Mouse (Mus musculus): Measurements from ENCODE around the gene Dhrs3. TPM values are rescaled to one million over a fixed set of nuclear protein-coding genes. Genes with fewer than 3 reads are reported as not detected.

The Dhrs3 gene
- polyA plus RNA-seq (2014; fragmentation: Nextera tagmentation; extraction: Ambion mirVana), result 42.9 and 45.3 TPM in 2 replicates

DNA sequence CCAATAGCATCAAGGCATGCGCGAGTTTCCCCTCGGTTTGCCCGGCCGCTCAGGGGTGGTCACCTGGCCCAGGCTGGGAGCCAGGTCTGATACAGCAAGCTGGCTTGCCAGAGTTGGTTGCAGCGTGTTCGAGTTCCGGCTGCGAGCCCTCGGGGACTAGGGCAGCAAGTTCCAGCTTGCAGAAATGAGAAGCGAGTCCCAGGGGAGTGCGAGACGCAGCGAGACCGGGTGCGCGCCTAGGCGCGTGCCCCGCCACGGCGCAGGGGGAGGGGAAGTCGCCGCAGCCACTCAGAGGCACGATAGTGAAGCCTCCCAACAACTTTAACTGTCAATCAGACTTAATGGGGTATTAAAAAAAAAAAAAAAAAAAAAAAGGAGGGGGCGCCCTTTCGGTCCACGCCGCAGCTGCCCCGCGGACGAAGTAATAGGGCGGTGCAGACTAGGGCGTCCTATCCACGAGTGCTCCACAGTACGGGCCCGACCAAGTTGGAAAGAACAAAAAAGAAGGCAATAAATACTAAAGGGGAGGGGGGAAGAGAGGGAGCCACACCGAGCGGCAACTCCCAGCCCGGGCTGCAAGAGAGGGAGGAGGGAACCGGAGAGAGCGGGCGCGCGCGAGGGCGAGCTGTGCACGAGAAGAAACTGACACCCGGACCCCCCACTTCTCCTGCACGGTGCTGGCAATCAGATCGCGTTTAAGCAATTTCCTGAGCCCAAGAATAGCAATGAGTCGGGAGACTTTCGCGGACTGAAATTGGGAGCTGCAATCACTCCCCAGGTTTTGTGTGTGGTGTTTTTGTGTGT lies at the start of gene Dhrs3:
Gene Dhrs3, plus strand, starts transcription at position 695 of the 804 bp plus-strand sequence.
- Histone ChIP-seq H3K9me3 (ENCODE audit: control insufficient read depth, low read length) (no peaks in the 10 kb centered on the region), H3K9ac (ENCODE audit: low read depth, low read length) (peak within 1 kb of the TSS; percentile 68), H3K27me3 (replicated peaks; ENCODE audit: control insufficient read depth, insufficient read depth, low read length) (peaks cover 18% of the 10 kb centered on the region), H3K36me3 (ENCODE audit: control insufficient read depth, insufficient read depth, low read length) (no peaks in the 10 kb centered on the region), H3K4me1 (replicated peaks; ENCODE audit: control insufficient read depth, insufficient read depth, low read length) (peaks cover 23% of the 10 kb centered on the region), H3K4me3 (ENCODE audit: low read depth, low read length) (peak within 1 kb of the TSS; percentile 63), H3K4me2 (peak within 1 kb of the TSS; percentile 89), H3K27ac (ENCODE audit: low read depth, low read length) (peak within 1 kb of the TSS; percentile 65)
- ATAC-seq (replicated peaks; ENCODE audit: low FRiP score), result peak; percentile 73
- WGBS, result under 1% methylated on average over 54 of the region's 55 CpGs
- DNase-seq (ENCODE audit: low spot score), result peak; percentile 83

DNA sequence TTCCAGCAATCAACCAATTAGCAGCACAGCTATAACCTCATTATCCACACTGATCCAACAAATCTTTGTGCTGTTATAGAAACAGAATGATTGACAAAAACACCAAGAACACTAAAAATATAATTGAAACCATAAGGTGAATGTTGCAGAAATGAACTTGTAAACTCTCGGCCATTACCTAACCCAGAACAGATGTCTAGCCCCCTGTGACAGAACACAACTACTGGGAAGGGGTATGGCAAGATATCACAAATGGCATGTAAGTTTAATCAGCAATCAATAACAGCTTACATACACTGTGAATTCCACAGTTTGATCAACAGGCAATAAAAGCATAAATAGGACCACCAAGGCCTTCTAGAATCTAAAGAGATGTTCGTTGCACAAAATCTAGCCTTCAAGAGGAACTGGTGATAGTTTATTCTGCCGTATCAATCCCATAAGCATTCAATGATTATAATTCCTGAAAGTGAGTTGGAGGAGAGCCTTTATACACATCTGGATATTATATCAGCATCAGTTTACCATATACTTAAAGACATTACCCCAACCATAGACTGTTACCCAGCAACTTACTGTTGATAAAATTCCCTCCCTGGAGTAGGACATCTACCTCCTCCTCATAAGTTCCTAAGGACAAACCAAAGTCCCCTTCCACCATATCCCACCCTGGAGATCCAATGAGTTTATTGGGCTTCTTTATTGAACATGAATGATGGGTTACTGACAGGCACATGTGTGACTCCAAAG lies 30.7 kb upstream of the Dhrs3 start:
- Histone ChIP-seq H3K36me3 (ENCODE audit: control insufficient read depth, insufficient read depth, low read length) (no peaks in the 10 kb centered on the region), H3K27me3 (replicated peaks; ENCODE audit: control insufficient read depth, insufficient read depth, low read length) (no peaks in the 10 kb centered on the region), H3K4me3 (ENCODE audit: low read depth, low read length) (no peak overlapping the region), H3K9me3 (ENCODE audit: control insufficient read depth, low read length) (no peaks in the 10 kb centered on the region), H3K4me2 (no peak overlapping the region), H3K27ac (ENCODE audit: low read depth, low read length) (no peak overlapping the region), H3K4me1 (replicated peaks; ENCODE audit: control insufficient read depth, insufficient read depth, low read length) (no peaks in the 10 kb centered on the region), H3K9ac (ENCODE audit: low read depth, low read length) (no peak overlapping the region)
- 76% methylated on average over 3 of the region's 3 CpGs for WGBS
- DNase-seq (ENCODE audit: low spot score), result no peak
- ATAC-seq (replicated peaks; ENCODE audit: low FRiP score), result no peak

DNA sequence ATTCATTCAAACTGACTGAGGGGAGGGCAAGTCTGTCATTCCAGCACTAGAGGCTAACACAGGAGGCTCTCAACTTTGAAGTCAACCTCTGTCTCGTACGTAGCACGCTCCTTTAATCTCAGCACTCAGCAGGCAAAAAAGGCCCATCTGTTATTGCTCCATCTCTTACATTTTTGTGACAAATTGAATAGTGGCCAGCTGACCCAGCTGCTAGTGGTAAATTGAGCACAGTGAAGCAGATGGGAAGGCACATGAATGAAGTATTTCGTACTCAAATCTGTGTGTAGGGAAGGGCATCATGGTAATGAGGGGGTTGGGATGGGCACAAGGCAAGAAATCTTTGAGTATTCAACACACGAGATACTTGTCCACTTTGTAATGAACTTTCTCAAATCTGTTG lies 24.7 kb upstream of the Dhrs3 start:
- H3K4me2 ChIP-seq, result no peak overlapping the region
- H3K27ac ChIP-seq (ENCODE audit: low read depth, low read length), result no peak overlapping the region
- H3K9ac ChIP-seq (ENCODE audit: low read depth, low read length), result no peak overlapping the region
- no peaks in the 10 kb centered on the region for H3K27me3 ChIP-seq (replicated peaks; ENCODE audit: control insufficient read depth, insufficient read depth, low read length)
- ATAC-seq (replicated peaks; ENCODE audit: low FRiP score) (no peak), DNase-seq (ENCODE audit: low spot score) (no peak)
- no peaks in the 10 kb centered on the region for H3K9me3 ChIP-seq (ENCODE audit: control insufficient read depth, low read length)
- no peaks in the 10 kb centered on the region for H3K4me1 ChIP-seq (replicated peaks; ENCODE audit: control insufficient read depth, insufficient read depth, low read length)
- no peak overlapping the region for H3K4me3 ChIP-seq (ENCODE audit: low read depth, low read length)
- WGBS, result 75% methylated on average over 5 of the region's 5 CpGs
- H3K36me3 ChIP-seq (ENCODE audit: control insufficient read depth, insufficient read depth, low read length), result no peaks in the 10 kb centered on the region

DNA sequence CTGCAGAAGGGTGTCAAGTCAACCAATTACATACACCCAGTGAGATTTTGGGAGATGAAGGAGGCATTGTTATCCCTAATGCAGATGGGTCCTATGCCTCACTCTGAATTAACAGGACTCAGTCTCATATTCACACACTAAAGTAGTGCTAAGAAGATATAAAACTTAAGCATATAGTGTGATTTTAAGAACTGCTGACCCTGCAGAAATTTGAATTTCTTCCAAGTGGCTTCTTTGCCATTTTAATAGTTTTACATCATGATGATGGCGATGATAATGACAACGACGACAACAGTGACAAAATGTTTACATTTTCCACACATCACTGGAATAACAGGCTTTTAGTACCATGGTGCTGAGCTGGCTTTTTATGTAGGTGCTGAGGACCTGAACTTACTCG lies 24.0 kb upstream of the Dhrs3 start:
- Histone ChIP-seq H3K9ac (ENCODE audit: low read depth, low read length) (no peak overlapping the region), H3K4me1 (replicated peaks; ENCODE audit: control insufficient read depth, insufficient read depth, low read length) (no peaks in the 10 kb centered on the region), H3K9me3 (ENCODE audit: control insufficient read depth, low read length) (no peaks in the 10 kb centered on the region), H3K4me3 (ENCODE audit: low read depth, low read length) (no peak overlapping the region), H3K27ac (ENCODE audit: low read depth, low read length) (no peak overlapping the region), H3K36me3 (ENCODE audit: control insufficient read depth, insufficient read depth, low read length) (no peaks in the 10 kb centered on the region), H3K27me3 (replicated peaks; ENCODE audit: control insufficient read depth, insufficient read depth, low read length) (no peaks in the 10 kb centered on the region), H3K4me2 (no peak overlapping the region)
- whole genome bisulfite sequencing, result 78% methylated on average over 4 of the region's 4 CpGs
- no peak for ATAC-seq (replicated peaks; ENCODE audit: low FRiP score)
- no peak for DNase-seq (ENCODE audit: low spot score)

DNA sequence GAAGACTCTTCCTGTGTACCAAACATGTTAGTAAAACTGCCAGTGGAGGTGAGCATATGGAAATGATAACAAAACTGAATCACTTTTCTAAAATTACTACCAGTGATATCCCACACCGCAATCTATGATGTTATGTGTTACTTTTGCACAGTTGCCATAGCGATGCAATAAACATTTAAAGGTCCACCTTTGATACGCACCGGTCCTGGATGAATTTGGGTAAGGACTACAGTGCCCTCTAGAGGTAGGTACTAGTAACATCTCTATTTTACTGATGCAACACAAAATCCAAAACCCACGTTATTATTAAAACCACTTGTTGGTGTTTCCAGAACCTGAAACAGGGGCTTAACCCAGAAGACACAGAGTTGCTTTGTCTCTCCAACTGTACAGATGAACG lies 19.7 kb upstream of the Dhrs3 start:
- DNase-seq (ENCODE audit: low spot score) (no peak), ATAC-seq (replicated peaks; ENCODE audit: low FRiP score) (no peak)

DNA sequence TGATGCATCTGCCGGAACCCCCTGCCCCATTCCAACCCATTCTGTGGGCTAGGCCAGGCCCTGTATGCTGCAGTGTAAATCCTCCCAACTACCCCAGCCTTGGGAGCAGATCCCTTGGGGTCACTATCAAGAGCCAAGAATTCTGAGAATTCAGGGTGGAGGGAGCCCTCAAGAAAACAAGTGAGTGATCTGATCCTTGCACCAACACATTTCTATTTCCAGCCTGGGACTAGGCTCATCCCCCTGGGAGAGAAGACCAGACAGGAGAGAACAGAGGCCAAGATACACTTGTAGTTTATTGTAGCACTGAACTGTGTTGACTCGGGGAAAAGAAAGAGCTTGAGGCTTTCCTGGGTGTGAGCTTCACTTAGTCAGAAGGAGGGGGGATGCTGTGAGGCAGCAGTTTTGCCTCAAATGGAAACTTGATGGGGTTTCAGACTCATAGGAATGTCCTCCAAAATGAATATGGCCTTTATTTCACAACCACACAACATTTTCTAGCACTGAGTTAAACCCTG lies 17.0 kb upstream of the Dhrs3 start:
- H3K4me2 ChIP-seq, result no peak overlapping the region
- H3K4me1 ChIP-seq (replicated peaks; ENCODE audit: control insufficient read depth, insufficient read depth, low read length), result no peaks in the 10 kb centered on the region
- DNase-seq (ENCODE audit: low spot score), result no peak
- H3K9ac ChIP-seq (ENCODE audit: low read depth, low read length), result no peak overlapping the region
- 81% methylated on average over 2 of the region's 2 CpGs for WGBS
- H3K27me3 ChIP-seq (replicated peaks; ENCODE audit: control insufficient read depth, insufficient read depth, low read length), result no peaks in the 10 kb centered on the region
- H3K9me3 ChIP-seq (ENCODE audit: control insufficient read depth, low read length), result no peaks in the 10 kb centered on the region
- no peak for ATAC-seq (replicated peaks; ENCODE audit: low FRiP score)
- no peaks in the 10 kb centered on the region for H3K36me3 ChIP-seq (ENCODE audit: control insufficient read depth, insufficient read depth, low read length)
- H3K27ac ChIP-seq (ENCODE audit: low read depth, low read length), result no peak overlapping the region
- H3K4me3 ChIP-seq (ENCODE audit: low read depth, low read length), result no peak overlapping the region

More for the DNA sequence above, 19.7 kb upstream of the Dhrs3 start:
- H3K4me2 ChIP-seq, result no peak overlapping the region
- H3K27ac ChIP-seq (ENCODE audit: low read depth, low read length), result no peak overlapping the region
- H3K36me3 ChIP-seq (ENCODE audit: control insufficient read depth, insufficient read depth, low read length), result no peaks in the 10 kb centered on the region
- no peaks in the 10 kb centered on the region for H3K27me3 ChIP-seq (replicated peaks; ENCODE audit: control insufficient read depth, insufficient read depth, low read length)
- H3K4me1 ChIP-seq (replicated peaks; ENCODE audit: control insufficient read depth, insufficient read depth, low read length), result no peaks in the 10 kb centered on the region
- no peak overlapping the region for H3K4me3 ChIP-seq (ENCODE audit: low read depth, low read length)
- no peak overlapping the region for H3K9ac ChIP-seq (ENCODE audit: low read depth, low read length)
- H3K9me3 ChIP-seq (ENCODE audit: control insufficient read depth, low read length), result no peaks in the 10 kb centered on the region
- WGBS, result 37% methylated on average over 6 of the region's 6 CpGs

DNA sequence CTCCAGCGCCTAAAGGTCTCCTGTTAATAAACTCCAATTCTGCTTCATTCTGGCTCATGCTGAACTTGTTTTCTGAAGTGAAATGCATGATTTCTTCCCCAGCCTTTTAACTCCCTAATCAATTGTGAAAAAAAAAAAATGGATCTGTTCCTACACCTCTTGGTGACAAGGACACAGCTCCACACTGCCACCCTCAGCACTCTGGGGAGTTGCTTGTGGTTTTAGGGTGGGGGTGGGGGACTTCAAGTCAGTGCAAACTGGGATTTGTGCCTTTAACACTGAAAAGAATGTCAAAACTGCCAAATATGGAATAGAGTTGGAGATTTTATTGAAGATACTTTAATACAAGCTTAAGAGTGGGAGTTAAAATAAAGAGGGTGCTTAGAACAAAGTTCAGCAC lies 13.1 kb upstream of the Dhrs3 start:
- ATAC-seq (replicated peaks; ENCODE audit: low FRiP score), result no peak
- H3K36me3 ChIP-seq (ENCODE audit: control insufficient read depth, insufficient read depth, low read length), result no peaks in the 10 kb centered on the region
- DNase-seq (ENCODE audit: low spot score), result no peak
- no peaks in the 10 kb centered on the region for H3K9me3 ChIP-seq (ENCODE audit: control insufficient read depth, low read length)
- H3K4me1 ChIP-seq (replicated peaks; ENCODE audit: control insufficient read depth, insufficient read depth, low read length), result no peaks in the 10 kb centered on the region
- H3K27me3 ChIP-seq (replicated peaks; ENCODE audit: control insufficient read depth, insufficient read depth, low read length), result no peaks in the 10 kb centered on the region
- no peak overlapping the region for H3K27ac ChIP-seq (ENCODE audit: low read depth, low read length)
- no peak overlapping the region for H3K4me3 ChIP-seq (ENCODE audit: low read depth, low read length)
- no peak overlapping the region for H3K9ac ChIP-seq (ENCODE audit: low read depth, low read length)
- no peak overlapping the region for H3K4me2 ChIP-seq
- WGBS, result 66% methylated on average over 1 of the region's 1 CpGs

DNA sequence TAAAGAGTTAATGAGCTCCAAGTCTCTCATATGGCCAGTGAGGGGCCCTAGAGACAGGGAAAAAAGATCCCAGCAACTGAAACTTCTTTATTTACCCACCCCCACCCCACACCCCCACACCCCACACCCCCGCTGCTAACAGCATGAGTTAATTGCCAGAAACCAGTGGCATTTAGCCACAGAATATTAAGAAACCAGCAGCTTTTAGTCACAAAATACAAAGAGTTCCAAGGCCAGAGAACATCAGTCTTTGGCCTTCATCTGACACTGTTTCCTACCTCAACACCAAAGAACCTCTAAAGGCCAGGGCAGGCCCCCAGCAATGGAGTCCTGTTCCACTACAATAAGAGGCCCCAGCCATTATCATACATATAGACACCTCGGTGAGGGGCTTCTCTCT lies 11.3 kb upstream of the Dhrs3 start:
- H3K27ac ChIP-seq (ENCODE audit: low read depth, low read length), result no peak overlapping the region
- no peaks in the 10 kb centered on the region for H3K36me3 ChIP-seq (ENCODE audit: control insufficient read depth, insufficient read depth, low read length)
- DNase-seq (ENCODE audit: low spot score), result no peak
- no peaks in the 10 kb centered on the region for H3K4me1 ChIP-seq (replicated peaks; ENCODE audit: control insufficient read depth, insufficient read depth, low read length)
- H3K9ac ChIP-seq (ENCODE audit: low read depth, low read length), result no peak overlapping the region
- H3K27me3 ChIP-seq (replicated peaks; ENCODE audit: control insufficient read depth, insufficient read depth, low read length), result no peaks in the 10 kb centered on the region
- no peak for ATAC-seq (replicated peaks; ENCODE audit: low FRiP score)
- H3K9me3 ChIP-seq (ENCODE audit: control insufficient read depth, low read length), result no peaks in the 10 kb centered on the region
- H3K4me2 ChIP-seq, result no peak overlapping the region
- 70% methylated on average over 2 of the region's 2 CpGs for WGBS
- H3K4me3 ChIP-seq (ENCODE audit: low read depth, low read length), result no peak overlapping the region
